16 mouse cellular contexts compared by ENCODE assay signal in genomic region chr12:117911396-117911795, GRCm38 (mm10).
"Had no signal": no experiment of that assay in that cellular context is flagged by ENCODE, and none has a peak within 500 bp of the region (broad histone marks: within the 10 kb centered on the region; RNA-seq: fewer than 3 reads in every experiment).

No protein-coding gene starts in this region.

- H3K27ac ChIP-seq: neural tube, embryonic 12.5 days; neural tube, embryonic 13.5 days; neural tube, embryonic 15.5 days; stomach, embryonic 15.5 days; stomach, postnatal 0 days had no signal

- H3K9ac ChIP-seq: neural tube, embryonic 12.5 days; neural tube, embryonic 13.5 days; neural tube, embryonic 15.5 days; stomach, embryonic 15.5 days had no signal

- H3K4me2 ChIP-seq: neural tube, embryonic 12.5 days; neural tube, embryonic 13.5 days; neural tube, embryonic 15.5 days; stomach, embryonic 15.5 days had no signal

- H3K9me3 ChIP-seq: neural tube, embryonic 12.5 days; neural tube, embryonic 13.5 days; neural tube, embryonic 15.5 days; stomach, embryonic 15.5 days had no signal

- H3K36me3 ChIP-seq: neural tube, embryonic 12.5 days; neural tube, embryonic 13.5 days; neural tube, embryonic 15.5 days; stomach, embryonic 15.5 days had no signal

- H3K27me3 ChIP-seq: neural tube, embryonic 12.5 days; neural tube, embryonic 15.5 days; stomach, embryonic 15.5 days had no signal

- H3K4me3 ChIP-seq: neural tube, embryonic 12.5 days; neural tube, embryonic 13.5 days; neural tube, embryonic 15.5 days; stomach, embryonic 15.5 days had no signal

- DNase-seq: right cerebral cortex, adult 18-20 months; right cerebral cortex, postnatal 14 days; right cerebral cortex, postnatal 25 days; right cerebral cortex, postnatal 4 days; spleen, adult 18-20 months; thymus, adult 18-20 months; thymus, adult 2 months; thymus, postnatal 14 days; thymus, postnatal 25 days; thymus, postnatal 36 days; thymus, postnatal 4 days had no signal

- H3K4me1 ChIP-seq: stomach, embryonic 15.5 days had no signal
